Mouse (Mus musculus): ENCODE measurements at regions not wholly inside any gene's neighbourhood (a gene's known extent, or its start where the extent isn't known, plus 50 kb on each side); places are given as distances from the start of the nearest gene placed in this dataset.

DNA sequence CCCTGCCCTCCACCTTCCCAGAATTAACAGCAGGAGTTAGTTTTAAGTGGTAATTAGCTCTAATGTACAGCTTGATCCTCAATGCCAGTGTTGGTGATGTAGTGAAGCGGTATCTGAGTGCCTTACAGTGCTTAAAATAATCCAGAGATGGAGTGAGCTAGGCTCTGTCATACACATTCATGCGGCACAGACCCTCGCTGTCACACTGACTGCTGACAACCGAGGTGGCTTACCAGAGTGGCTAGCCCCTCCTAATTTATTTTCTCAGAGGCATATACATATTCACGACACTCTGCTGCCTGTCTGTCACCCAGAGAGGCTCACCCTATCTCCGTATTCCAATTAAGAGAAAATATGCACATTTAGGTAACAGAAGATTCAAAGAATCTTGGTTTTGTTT lies 327.2 kb upstream of the Sox11 start:
- no peak for TF ChIP-seq CTCF (IDR thresholded peaks at IDR 0.05; ENCODE audit: extremely low read depth, insufficient read depth, low read length)
- TF ChIP-seq POLR2A (IDR thresholded peaks at IDR 0.05; ENCODE audit: extremely low read depth, insufficient read depth, low read length) = no peak

Data from cortical plate, adult 2 months (tissue).